Mouse (Mus musculus) lung, embryonic 16.5 days (tissue): Measurements from ENCODE around the gene Rad51b. TPM values are rescaled to one million over a fixed set of nuclear protein-coding genes. Genes with fewer than 3 reads are reported as not detected.

ENCODE experiments used
- ATAC-seq: fragments of 200-750 bp; cut with Nextera tagmentation; 2 replicates; pipeline ENCODE4 v1.8.0; 2017; ENCODE audit warnings: low read depth, mild to moderate bottlenecking, moderate library complexity
- H3K27ac ChIP-seq: fragments of 300-500 bp; sonication (generic); 2 replicates; pipeline ENCODE4 v1.5.1; 2014; ENCODE audit warnings: mild to moderate bottlenecking, control low read depth, low read length
- H3K27me3 ChIP-seq: fragments of 300-500 bp; sonication (generic); 2 replicates; pipeline ENCODE4 v1.6.1; 2014; ENCODE audit warnings: low read depth, low read length, mixed read lengths; ENCODE audit not compliant: control insufficient read depth, insufficient read depth
- H3K36me3 ChIP-seq: fragments of 300-500 bp; sonication (generic); 2 replicates; pipeline ENCODE4 v1.6.1; 2014; ENCODE audit warnings: low read length; ENCODE audit not compliant: control insufficient read depth, insufficient read depth
- H3K4me1 ChIP-seq: fragments of 300-500 bp; sonication (generic); replicated peaks from 2 replicates; pipeline ENCODE4 v1.6.1; 2014; ENCODE audit warnings: low read length, mixed read lengths; ENCODE audit not compliant: control insufficient read depth, insufficient read depth
- H3K4me2 ChIP-seq: fragments of 300-500 bp; sonication (generic); 2 replicates; pipeline ENCODE4 v1.6.1; 2014; ENCODE audit warnings: low read depth, low read length, control low read depth
- H3K4me3 ChIP-seq: fragments of 300-500 bp; sonication (generic); 2 replicates; pipeline ENCODE4 v1.5.1; 2014; ENCODE audit warnings: mild to moderate bottlenecking, low read length, control low read depth
- H3K9ac ChIP-seq: fragments of 300-500 bp; sonication (generic); 2 replicates; pipeline ENCODE4 v1.6.1; 2014; ENCODE audit warnings: low read length, control low read depth
- H3K9me3 ChIP-seq: fragments of 300-500 bp; sonication (generic); 2 replicates; pipeline ENCODE4 v1.6.1; 2016; ENCODE audit warnings: low read length; ENCODE audit not compliant: control insufficient read depth
- WGBS: fragments of 180-500 bp; shearing (Covaris S2); extraction: QIAGEN DNeasy Blood & Tissue Kit; methylation state at CpG from one replicate; pipeline ENCODE4 v1.1.7; 2014; 5-methylcytosine and 5-hydroxymethylcytosine counted together
- polyA plus RNA-seq: library from polyadenylated mRNA; unstranded; fragments of >200 nt; fragmentation: Nextera tagmentation; extraction: Ambion mirVana; gene quantifications from 2 replicates; pipeline ENCODE4 v1.2.1, GENCODE M21; 2015

The Rad51b gene
- polyA plus RNA-seq, 1 experiment from 2014 or later, result 7.6 TPM

- H3K27ac ChIP-seq, result peak overlapping the region; percentile 48
- H3K27me3 ChIP-seq, result no peaks in the 10 kb centered on the region
- H3K9me3 ChIP-seq, result no peaks in the 10 kb centered on the region
- no peak overlapping the region for H3K4me3 ChIP-seq
- no peak for ATAC-seq
- H3K36me3 ChIP-seq, result no peaks in the 10 kb centered on the region
- H3K9ac ChIP-seq, result no peak overlapping the region
- H3K4me1 ChIP-seq, result peaks cover 11% of the 10 kb centered on the region
- H3K4me2 ChIP-seq, result no peak overlapping the region
- WGBS, result 58% methylated on average over 5 of the region's 5 CpGs
Observed at GRCm38 (mm10) chr12:79346198-79346733, 49.2 kb downstream of the Rad51b start.

GRCm38 (mm10) chr12:79347643-79348042 lies 50.6 kb downstream of the Rad51b start:
- no peak overlapping the region for H3K9ac ChIP-seq
- H3K4me1 ChIP-seq, result peaks cover 18% of the 10 kb centered on the region
- H3K4me2 ChIP-seq, result no peak overlapping the region
- H3K4me3 ChIP-seq, result no peak overlapping the region
- ATAC-seq, result peak; percentile 75
- H3K36me3 ChIP-seq, result no peaks in the 10 kb centered on the region
- no peak overlapping the region for H3K27ac ChIP-seq
- WGBS, result 3% methylated on average over 6 of the region's 6 CpGs
- H3K9me3 ChIP-seq, result no peaks in the 10 kb centered on the region
- H3K27me3 ChIP-seq, result no peaks in the 10 kb centered on the region

DNA sequence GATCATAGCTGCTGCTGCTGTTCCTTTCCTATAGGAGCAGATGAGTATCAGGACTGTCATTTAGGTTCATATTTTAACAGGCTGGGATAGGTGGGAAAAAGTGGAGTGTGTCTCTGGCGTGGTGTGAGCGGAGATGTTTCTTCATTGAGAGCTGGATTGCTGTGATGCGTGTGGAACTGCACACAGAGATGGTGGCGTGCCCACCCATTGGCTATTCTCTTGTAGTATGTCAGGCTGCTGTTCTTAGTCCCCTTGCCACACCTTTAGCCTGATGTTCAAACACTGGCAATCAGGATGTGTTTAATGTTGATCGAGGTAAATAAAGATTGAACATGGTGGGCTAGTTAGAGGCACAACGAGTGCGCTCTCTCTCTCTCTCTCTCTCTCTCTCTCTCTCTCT lies 54.4 kb downstream of the Rad51b start:
- WGBS, result 81% methylated on average over 7 of the region's 7 CpGs
- H3K4me3 ChIP-seq, result no peak overlapping the region
- no peak overlapping the region for H3K9ac ChIP-seq
- no peaks in the 10 kb centered on the region for H3K9me3 ChIP-seq
- no peak overlapping the region for H3K27ac ChIP-seq
- ATAC-seq, result no peak
- H3K4me1 ChIP-seq, result peaks cover 25% of the 10 kb centered on the region
- no peaks in the 10 kb centered on the region for H3K36me3 ChIP-seq
- no peaks in the 10 kb centered on the region for H3K27me3 ChIP-seq
- no peak overlapping the region for H3K4me2 ChIP-seq

GRCm38 (mm10) chr12:79352086-79352741 lies 55.1 kb downstream of the Rad51b start:
- H3K9me3 ChIP-seq, result no peaks in the 10 kb centered on the region
- no peaks in the 10 kb centered on the region for H3K36me3 ChIP-seq
- H3K9ac ChIP-seq, result no peak overlapping the region
- 56% methylated on average over 3 of the region's 3 CpGs for WGBS
- no peaks in the 10 kb centered on the region for H3K27me3 ChIP-seq
- H3K4me2 ChIP-seq, result no peak overlapping the region
- peak; percentile 51; the same call in 1 of the 2 replicates for ATAC-seq
- no peak overlapping the region for H3K4me3 ChIP-seq
- peaks cover 24% of the 10 kb centered on the region for H3K4me1 ChIP-seq
- H3K27ac ChIP-seq, result no peak overlapping the region

DNA sequence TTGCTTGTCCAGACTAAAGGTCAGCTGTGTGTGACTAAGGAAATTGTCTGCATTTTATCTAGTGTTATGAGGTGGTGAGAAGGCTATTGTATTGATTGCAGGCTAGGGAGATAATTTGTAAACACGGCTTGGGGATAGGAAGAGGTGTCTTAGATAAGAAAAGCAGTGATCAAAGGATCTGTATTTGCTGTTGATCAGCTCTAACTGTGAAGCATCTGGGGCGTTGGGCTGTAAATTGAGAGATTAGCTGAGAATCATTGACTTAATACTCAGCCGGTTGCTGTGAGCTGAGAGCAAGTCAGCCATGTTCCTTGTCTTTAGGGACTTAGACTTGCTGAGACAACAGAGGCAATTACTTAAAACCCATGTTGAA lies 55.6 kb downstream of the Rad51b start:
- H3K4me2 ChIP-seq, result no peak overlapping the region
- no peak overlapping the region for H3K4me3 ChIP-seq
- H3K9ac ChIP-seq, result no peak overlapping the region
- H3K27me3 ChIP-seq, result no peaks in the 10 kb centered on the region
- no peaks in the 10 kb centered on the region for H3K36me3 ChIP-seq
- no peak overlapping the region for H3K27ac ChIP-seq
- peaks cover 23% of the 10 kb centered on the region for H3K4me1 ChIP-seq
- WGBS, result 25% methylated on average over 3 of the region's 3 CpGs
- no peak for ATAC-seq
- H3K9me3 ChIP-seq, result no peaks in the 10 kb centered on the region

DNA sequence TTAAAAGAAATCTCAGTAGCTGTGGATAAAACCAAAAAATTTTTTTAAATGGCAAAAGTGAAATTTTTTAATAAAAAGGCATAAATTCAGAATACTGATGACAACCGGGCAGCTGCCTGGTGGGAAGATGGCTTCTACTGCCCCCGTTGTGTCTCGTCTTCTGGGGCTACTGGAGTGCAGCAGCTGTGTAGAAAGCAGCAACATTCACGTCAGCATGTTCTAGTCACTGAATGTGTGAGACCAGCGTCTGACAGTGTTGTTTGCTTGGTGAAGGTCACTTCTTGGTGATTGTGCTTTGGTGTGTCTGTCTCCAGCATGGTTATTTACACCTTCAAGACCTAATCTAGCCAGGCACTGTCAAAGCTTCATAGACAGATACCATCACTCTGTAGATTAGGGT lies 56.3 kb downstream of the Rad51b start:
- no peak overlapping the region for H3K27ac ChIP-seq

GRCm38 (mm10) chr12:79354621-79355020 lies 57.5 kb downstream of the Rad51b start:
- 40% methylated on average over 7 of the region's 7 CpGs for WGBS
- ATAC-seq, result peak; percentile 19; the same call in 1 of the 2 replicates

More for the DNA sequence above, 56.3 kb downstream of the Rad51b start:
- H3K4me2 ChIP-seq, result no peak overlapping the region
- no peak overlapping the region for H3K9ac ChIP-seq
- no peaks in the 10 kb centered on the region for H3K9me3 ChIP-seq
- no peak overlapping the region for H3K4me3 ChIP-seq
- 68% methylated on average over 5 of the region's 5 CpGs for WGBS
- H3K4me1 ChIP-seq, result peaks cover 23% of the 10 kb centered on the region
- ATAC-seq, result no peak
- no peaks in the 10 kb centered on the region for H3K36me3 ChIP-seq
- H3K27me3 ChIP-seq, result no peaks in the 10 kb centered on the region

DNA sequence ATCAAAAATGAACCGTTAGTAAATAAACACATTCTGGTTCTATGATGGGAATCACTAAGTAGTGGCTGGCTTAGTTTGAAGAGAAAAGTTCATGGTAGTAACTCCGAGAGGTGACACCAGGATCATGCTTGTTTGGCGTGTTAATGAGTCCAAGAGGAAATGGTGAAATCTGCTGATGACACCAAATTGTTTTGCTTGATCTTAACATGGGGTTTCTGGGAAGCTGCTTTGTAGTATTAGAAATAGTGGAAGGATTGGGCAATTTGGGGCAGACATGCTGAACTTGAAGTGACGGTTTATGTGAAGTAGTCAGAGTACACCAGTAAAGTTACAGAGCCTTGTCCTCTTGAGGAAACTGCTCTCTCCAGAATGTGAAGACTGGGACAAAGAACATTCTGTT lies 59.1 kb downstream of the Rad51b start:
- 50% methylated on average over 4 of the region's 4 CpGs for WGBS
- peak; percentile 74 for ATAC-seq
- peak overlapping the region; percentile 61 for H3K27ac ChIP-seq

More at GRCm38 (mm10) chr12:79354621-79355020, 57.5 kb downstream of the Rad51b start:
- H3K9me3 ChIP-seq, result no peaks in the 10 kb centered on the region
- no peaks in the 10 kb centered on the region for H3K36me3 ChIP-seq
- peaks cover 23% of the 10 kb centered on the region for H3K4me1 ChIP-seq
- no peak overlapping the region for H3K9ac ChIP-seq
- H3K27me3 ChIP-seq, result no peaks in the 10 kb centered on the region
- H3K27ac ChIP-seq, result peak overlapping the region; percentile 78
- no peak overlapping the region for H3K4me3 ChIP-seq
- no peak overlapping the region for H3K4me2 ChIP-seq

DNA sequence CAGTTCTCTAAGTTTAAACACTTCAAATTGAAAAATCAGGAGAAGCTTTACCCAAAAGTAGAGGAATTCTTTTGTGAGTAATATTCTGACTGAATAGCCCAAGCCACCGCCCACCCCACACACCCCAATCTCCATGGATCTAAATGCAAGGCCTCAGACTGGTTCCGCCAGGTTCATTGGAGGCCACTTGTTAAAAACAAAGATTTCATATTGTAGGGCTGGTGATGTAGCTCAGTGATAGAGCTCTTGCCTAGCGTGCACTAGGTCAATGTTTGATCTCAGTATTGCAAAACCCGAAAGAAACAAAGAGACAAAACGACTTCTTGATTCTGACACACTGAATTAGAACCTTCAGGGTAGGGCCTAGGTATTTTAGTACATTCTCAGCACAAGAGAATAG lies 60.5 kb downstream of the Rad51b start:
- no peak for ATAC-seq
- no peaks in the 10 kb centered on the region for H3K9me3 ChIP-seq
- H3K27ac ChIP-seq, result no peak overlapping the region
- WGBS, result 64% methylated on average over 5 of the region's 5 CpGs
- no peaks in the 10 kb centered on the region for H3K27me3 ChIP-seq
- H3K4me3 ChIP-seq, result no peak overlapping the region
- H3K4me1 ChIP-seq, result peaks cover 16% of the 10 kb centered on the region
- H3K9ac ChIP-seq, result no peak overlapping the region
- H3K36me3 ChIP-seq, result no peaks in the 10 kb centered on the region
- H3K4me2 ChIP-seq, result no peak overlapping the region

More for the DNA sequence above, 59.1 kb downstream of the Rad51b start:
- Histone ChIP-seq H3K4me1 (peaks cover 23% of the 10 kb centered on the region), H3K4me2 (no peak overlapping the region), H3K27me3 (no peaks in the 10 kb centered on the region), H3K9ac (no peak overlapping the region), H3K9me3 (no peaks in the 10 kb centered on the region), H3K4me3 (no peak overlapping the region), H3K36me3 (no peaks in the 10 kb centered on the region)
